Mouse (Mus musculus) yolk sac, embryonic 10.5 days (tissue): ENCODE measurements at regions not wholly inside any gene's neighbourhood (a gene's known extent, or its start where the extent isn't known, plus 50 kb on each side); places are given as distances from the start of the nearest gene placed in this dataset.
"Not testable (repeated sequence)": the region's sequence is repeated elsewhere in the genome, so short reads cannot be mapped to it uniquely, and the experiment has no call there.

Experiments
- DNase-seq: peaks from one replicate; pipeline ENCODE4 v3.0.0-alpha.2; 2017; ENCODE audit warnings: low spot score

GRCm38 (mm10) chr1:16904690-16905089 lies 811.6 kb upstream of the 4930444P10Rik start:
- DNase-seq = no peak

DNA sequence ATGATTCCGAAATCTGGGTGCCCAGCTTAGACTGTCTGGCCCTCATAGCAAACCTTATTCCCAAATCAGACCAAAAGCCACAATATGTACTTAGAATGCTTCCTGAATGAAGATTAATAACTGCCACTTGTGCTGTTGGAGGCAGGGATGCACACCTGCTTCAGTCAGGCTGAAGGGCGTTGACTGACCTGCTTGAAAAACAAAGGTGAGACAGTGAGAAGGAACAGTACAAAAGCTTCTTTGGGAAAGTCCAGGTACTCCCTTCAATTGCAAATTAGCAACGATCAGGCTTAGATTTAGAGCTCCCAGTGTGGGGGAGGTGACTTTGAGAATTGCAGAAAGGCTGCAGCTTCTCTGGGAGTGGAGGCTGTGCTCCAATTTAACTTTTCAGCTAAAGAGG lies 775.3 kb upstream of the 4930444P10Rik start:
- DNase-seq = not testable (repeated sequence)

DNA sequence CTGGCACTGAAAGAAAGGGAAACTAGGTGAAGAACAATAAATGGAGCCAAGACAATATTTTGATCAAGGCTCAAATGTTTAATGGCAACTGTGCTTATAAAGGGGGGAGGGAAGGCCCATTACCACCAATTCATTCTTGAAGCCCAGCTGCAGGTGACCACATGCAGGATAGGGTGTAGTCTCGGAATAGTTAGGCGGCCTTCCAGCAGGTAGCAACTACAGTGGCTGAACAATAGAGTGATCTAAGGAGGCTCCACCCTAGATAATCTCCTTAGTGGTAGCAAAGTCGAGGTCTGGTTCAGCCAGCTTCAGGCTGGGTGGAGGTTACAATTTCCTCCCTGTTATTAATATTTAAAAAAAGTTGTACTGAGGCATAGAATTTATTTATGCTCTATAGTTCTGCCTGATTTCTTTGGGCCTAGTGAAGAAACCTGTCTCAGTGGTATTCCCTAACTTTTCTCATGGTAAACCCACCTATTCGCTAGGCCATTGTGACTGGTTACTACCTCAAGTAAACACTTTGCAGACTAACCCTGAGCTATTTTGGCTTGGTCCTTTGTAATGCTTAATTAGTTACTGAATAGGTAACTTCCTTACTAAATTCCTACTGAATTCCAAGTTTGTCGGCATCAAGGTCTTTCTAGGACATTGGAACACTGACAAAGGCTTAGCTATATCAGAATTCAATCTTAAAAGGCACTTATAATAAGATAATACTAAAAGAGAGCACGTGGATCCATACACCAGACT lies 774.1 kb upstream of the 4930444P10Rik start:
- not testable (repeated sequence) for DNase-seq

- no peak for DNase-seq
These were observed 744.0 kb upstream of the 4930444P10Rik start for GRCm38 (mm10) chr1:16837111-16837510.

DNA sequence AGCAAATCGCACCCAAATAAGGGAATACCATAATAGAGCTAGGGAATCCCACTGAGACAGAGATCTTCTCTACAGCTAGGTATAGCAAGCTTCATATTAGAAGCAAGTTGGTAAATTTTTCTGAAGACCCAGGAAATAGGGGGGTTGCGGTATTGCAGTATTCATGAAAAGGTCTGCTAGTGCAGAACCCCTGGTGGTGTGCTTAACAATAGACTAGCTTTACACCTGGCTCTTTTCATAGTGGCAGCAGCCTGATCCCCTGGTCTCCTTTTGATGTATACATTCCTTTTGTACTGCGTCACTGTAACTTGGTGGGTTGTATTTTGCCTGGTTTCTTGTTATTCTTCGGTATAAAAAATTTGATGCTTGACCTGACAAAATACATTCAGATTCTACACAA lies 731.6 kb upstream of the 4930444P10Rik start:
- DNase-seq = not testable (repeated sequence)

- DNase-seq = no peak
These were observed 730.9 kb upstream of the 4930444P10Rik start for GRCm38 (mm10) chr1:16824057-16824456.

DNA sequence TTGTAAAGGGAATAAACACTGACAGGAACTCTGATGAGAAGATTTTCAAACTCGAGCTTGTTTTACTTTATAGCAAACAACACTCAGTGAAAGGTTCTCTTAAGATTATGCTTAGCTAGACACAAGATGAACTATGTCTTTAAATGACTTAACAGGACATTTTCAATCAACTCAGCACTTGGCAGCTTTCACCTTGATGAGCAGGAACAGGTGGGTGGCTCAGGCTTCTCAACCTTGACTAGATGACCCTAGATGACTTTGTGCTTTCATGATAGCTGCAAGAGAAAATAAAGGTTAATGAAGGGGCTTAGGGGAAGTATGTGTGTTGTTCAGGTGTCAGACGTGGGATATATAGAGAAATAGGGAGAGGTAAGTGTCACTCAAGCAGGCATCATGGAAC lies 728.1 kb upstream of the 4930444P10Rik start:
- no peak for DNase-seq

DNA sequence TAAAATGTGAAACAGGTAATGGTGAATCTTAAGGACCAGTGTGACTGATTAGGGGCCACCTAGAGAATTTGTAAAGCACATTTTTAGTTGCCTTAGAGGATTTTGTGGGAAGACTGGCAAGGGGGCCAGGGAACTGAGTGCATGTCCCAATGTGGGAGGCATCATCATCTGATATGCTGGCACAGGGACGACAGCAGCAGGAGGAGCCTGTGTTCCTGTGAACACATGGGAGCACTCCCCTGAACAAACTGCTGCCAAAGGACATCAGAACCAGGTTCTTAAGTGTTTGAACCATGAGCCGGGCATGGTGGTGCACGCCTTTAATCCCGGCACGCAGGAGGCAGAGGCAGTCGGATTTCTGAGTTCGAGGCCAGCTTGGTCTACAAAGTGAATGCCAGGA lies 723.4 kb upstream of the 4930444P10Rik start:
- no peak for DNase-seq

DNA sequence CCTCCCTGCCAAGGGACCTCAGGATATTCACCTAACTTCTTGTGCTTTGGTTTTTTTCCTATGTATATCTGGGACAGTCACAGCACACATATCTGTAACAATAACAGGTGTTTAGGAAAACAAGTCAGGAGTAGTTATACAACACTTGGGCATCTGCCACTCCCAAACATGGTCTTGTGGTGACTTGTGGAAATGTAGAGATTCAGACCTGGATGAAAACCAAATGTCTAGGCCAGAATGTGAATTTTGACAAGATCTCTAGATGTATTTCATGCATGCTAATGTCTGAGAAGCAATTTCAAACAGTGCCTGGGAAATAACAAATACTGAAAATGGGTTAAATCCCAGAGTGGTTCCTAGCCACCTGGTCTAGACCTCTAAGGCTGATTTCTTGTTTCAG lies 722.6 kb upstream of the 4930444P10Rik start:
- DNase-seq = no peak

DNA sequence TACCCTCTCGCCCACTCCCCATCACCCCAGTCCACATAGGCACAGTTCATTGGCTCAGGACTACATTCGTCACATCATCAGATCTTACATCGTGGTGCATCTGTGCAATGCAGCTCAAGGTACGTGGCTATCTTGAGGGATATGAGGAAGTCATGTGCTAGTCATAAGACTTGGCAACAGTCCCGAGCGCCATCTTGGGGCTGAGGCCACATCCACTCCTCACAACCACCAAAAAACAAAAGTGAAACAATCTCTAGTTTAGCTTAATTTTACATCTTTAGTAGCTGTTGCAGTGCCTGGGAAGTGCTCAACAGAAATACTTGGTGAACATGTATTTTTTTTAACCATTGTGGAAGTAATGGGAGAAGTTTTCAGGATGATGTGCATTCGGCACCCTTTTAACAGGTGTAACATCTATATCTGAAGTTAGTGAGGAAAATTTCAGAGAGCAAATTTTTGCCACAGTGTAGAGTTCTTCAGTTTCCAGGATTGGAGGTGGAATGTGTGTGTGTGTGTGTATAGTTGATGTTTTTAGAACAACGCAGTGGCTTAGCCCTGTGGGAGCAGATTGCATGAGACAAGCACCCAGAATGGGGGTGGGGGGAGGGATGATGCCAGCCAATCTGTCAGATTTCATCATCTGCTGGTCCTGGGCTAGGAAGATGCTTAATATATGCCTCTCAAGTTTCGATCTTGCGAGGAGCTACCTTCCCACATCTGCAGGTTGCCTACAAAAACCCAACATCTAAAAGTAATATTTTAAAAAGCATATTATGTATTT lies 716.4 kb upstream of the 4930444P10Rik start:
- DNase-seq = no peak

GRCm38 (mm10) chr1:16798292-16798691 lies 705.2 kb upstream of the 4930444P10Rik start:
- peak; percentile 36 for DNase-seq

DNA sequence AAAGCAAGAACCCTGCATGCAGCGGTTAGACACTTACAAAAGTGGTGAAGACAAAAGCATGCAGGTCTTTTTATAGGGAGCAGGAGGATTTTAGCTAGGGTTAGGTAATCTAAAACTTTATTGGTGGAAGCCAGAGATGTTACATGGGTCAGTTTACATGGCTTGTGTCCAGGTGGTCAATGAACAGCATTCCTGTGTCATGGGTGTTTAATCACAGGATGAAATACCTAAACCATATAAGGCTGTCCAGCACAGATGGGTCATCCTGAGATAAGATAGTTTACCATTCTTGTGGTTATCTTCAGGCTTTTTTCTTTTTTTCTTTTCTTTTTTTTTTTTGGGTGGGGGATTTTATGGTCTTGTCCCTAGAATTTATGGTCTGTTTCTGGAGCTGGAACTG lies 703.3 kb upstream of the 4930444P10Rik start:
- no peak for DNase-seq

GRCm38 (mm10) chr1:16790733-16791309 lies 697.7 kb upstream of the 4930444P10Rik start:
- DNase-seq = no peak

- no peak for DNase-seq
These were observed 686.7 kb upstream of the 4930444P10Rik start for GRCm38 (mm10) chr1:16779791-16780190.

GRCm38 (mm10) chr1:16760951-16761350 lies 667.8 kb upstream of the 4930444P10Rik start:
- no peak for DNase-seq
